8 mouse cellular contexts compared by ENCODE assay signal in the genomic region with DNA sequence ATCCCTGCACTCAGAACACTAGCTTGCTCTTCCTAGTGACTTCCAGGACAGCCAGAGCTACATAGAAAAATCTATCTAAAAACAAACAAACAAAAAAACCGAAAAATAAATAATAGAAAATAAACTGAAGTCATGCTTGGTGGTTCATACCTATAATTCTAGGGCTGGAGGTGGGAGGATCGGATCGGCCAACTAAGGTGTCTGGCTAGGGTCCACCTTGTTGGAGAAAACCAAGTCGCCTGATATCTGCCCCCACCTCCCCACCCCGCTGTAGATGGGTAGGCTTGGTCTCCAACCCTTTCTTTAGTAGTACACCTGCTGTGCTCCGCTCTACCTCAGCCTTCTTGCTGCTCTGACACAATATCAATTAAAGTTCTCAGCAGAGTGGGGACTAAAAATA. TPM values are rescaled to one million over a fixed set of nuclear protein-coding genes. Genes with fewer than 3 reads are reported as not detected.
DNase-seq lines count a peak whose midpoint lies in the region; ATAC-seq and TF ChIP-seq lines count a peak whose summit lies in the region.

No protein-coding gene starts in this region.

- ATAC-seq in hindbrain, embryonic 16.5 days = no peak
- ATAC-seq in midbrain, embryonic 14.5 days (ENCODE audit: low FRiP score, low TSS enrichment) = no peak

- peaks cover 7% of the 10 kb centered on the region for H3K4me1 ChIP-seq in kidney, adult 2 months (ENCODE audit: control insufficient read depth, insufficient read depth, low read length)
- H3K4me1 ChIP-seq in cortical plate, adult 2 months (ENCODE audit: control insufficient read depth, insufficient read depth, low read length) = peaks cover 2% of the 10 kb centered on the region; the same call in 1 of the 2 replicates
- H3K4me1 ChIP-seq in hindbrain, embryonic 16.5 days (ENCODE audit: control insufficient read depth, insufficient read depth, low read depth, low read length) = peaks cover 14% of the 10 kb centered on the region
- H3K4me1 ChIP-seq in midbrain, embryonic 14.5 days (ENCODE audit: control insufficient read depth, insufficient read depth, low read length) = peaks cover 16% of the 10 kb centered on the region

- H3K9me3 ChIP-seq in hindbrain, embryonic 16.5 days (ENCODE audit: control insufficient read depth, low read length) = no peaks in the 10 kb centered on the region
- H3K9me3 ChIP-seq in midbrain, embryonic 14.5 days (ENCODE audit: control insufficient read depth, low read length) = no peaks in the 10 kb centered on the region

- peak overlapping the region; percentile 58 for H3K4me2 ChIP-seq in hindbrain, embryonic 16.5 days (ENCODE audit: low read length)
- H3K4me2 ChIP-seq in midbrain, embryonic 14.5 days (ENCODE audit: low read length) = peak overlapping the region; percentile 73

- peak overlapping the region; percentile 98 for H3K9ac ChIP-seq in hindbrain, embryonic 16.5 days (ENCODE audit: low read depth, low read length)
- H3K9ac ChIP-seq in midbrain, embryonic 14.5 days (replicated peaks; ENCODE audit: low read length) = peak overlapping the region; percentile 96

- DNase-seq in kidney, adult 2 months = no peak
- DNase-seq in kidney, adult 8-10 months = no peak
- no peak for DNase-seq in midbrain, embryonic 14.5 days
- no peak for DNase-seq in ovary, adult 18-20 months (ENCODE audit: low spot score)
- DNase-seq in urinary bladder, postnatal 25 days (ENCODE audit: low spot score) = no peak
- no peak for DNase-seq in frontal cortex, postnatal 10 days (ENCODE audit: low spot score in 2 of 2)

- no peak for TF ChIP-seq POLR2A in kidney, adult 2 months (IDR thresholded peaks at IDR 0.05; ENCODE audit: low read depth, low read length)
- TF ChIP-seq POLR2A in cortical plate, adult 2 months (IDR thresholded peaks at IDR 0.05; ENCODE audit: extremely low read depth, insufficient read depth, low read length) = no peak

- no peaks in the 10 kb centered on the region for H3K27me3 ChIP-seq in kidney, adult 2 months (replicated peaks; ENCODE audit: control insufficient read depth, insufficient read depth, low read length)
- no peaks in the 10 kb centered on the region for H3K27me3 ChIP-seq in hindbrain, embryonic 16.5 days (replicated peaks; ENCODE audit: control insufficient read depth, insufficient read depth, low read length)
- H3K27me3 ChIP-seq in midbrain, embryonic 14.5 days (ENCODE audit: control insufficient read depth, insufficient read depth, low read length) = no peaks in the 10 kb centered on the region

- H3K27ac ChIP-seq in kidney, adult 2 months (ENCODE audit: insufficient read depth, low read depth, low read length) = peak overlapping the region; percentile 95; the same call in 1 of the 2 replicates
- no peak overlapping the region for H3K27ac ChIP-seq in cortical plate, adult 2 months (ENCODE audit: insufficient read depth, low read length)
- no peak overlapping the region for H3K27ac ChIP-seq in hindbrain, embryonic 16.5 days (ENCODE audit: low read depth, low read length)
- no peak overlapping the region for H3K27ac ChIP-seq in midbrain, embryonic 14.5 days (replicated peaks; ENCODE audit: low read depth, low read length)

- peak overlapping the region; percentile 100 for H3K4me3 ChIP-seq in kidney, adult 2 months (ENCODE audit: insufficient read depth, low read depth, low read length)
- peak overlapping the region; percentile 61 for H3K4me3 ChIP-seq in cortical plate, adult 2 months (ENCODE audit: insufficient read depth, low read length)
- peak overlapping the region; percentile 93 for H3K4me3 ChIP-seq in hindbrain, embryonic 16.5 days (ENCODE audit: low read length)
- H3K4me3 ChIP-seq in midbrain, embryonic 14.5 days (replicated peaks; ENCODE audit: low read depth, low read length) = peak overlapping the region; percentile 84

- TF ChIP-seq CTCF in kidney, adult 2 months (conservative IDR thresholded peaks at IDR 0.05; ENCODE audit: insufficient read depth, insufficient read length, low read depth, low read length) = no peak
- no peak for TF ChIP-seq CTCF in cortical plate, adult 2 months (IDR thresholded peaks at IDR 0.05; ENCODE audit: extremely low read depth, insufficient read depth, low read length)

- peaks cover 2% of the 10 kb centered on the region; the same call in 1 of the 2 replicates for H3K36me3 ChIP-seq in kidney, adult 2 months (ENCODE audit: control insufficient read depth, insufficient read depth, low read length)
- peaks cover 11% of the 10 kb centered on the region for H3K36me3 ChIP-seq in hindbrain, embryonic 16.5 days (ENCODE audit: control insufficient read depth, insufficient read depth, low read length)
- H3K36me3 ChIP-seq in midbrain, embryonic 14.5 days (ENCODE audit: control insufficient read depth, insufficient read depth, low read length) = peaks cover 39% of the 10 kb centered on the region

- WGBS in kidney, adult 2 months = 29% methylated on average over 6 of the region's 6 CpGs
- WGBS in hindbrain, embryonic 16.5 days = 39% methylated on average over 6 of the region's 6 CpGs
- WGBS in midbrain, embryonic 14.5 days = 45% methylated on average over 6 of the region's 6 CpGs

RNA-seq across cellular contexts. Expression of a gene that starts 1.3 kb away (rescaled TPM):
- 12.7 and 15.0 TPM in 2 replicates for polyA plus RNA-seq in kidney, adult 2 months (2012; rRNA removed)
- polyA plus RNA-seq in cortical plate, adult 2 months (2012; rRNA removed) = 24.9 and 25.2 TPM in 2 replicates
- 20.9 and 22.1 TPM in 2 replicates for polyA plus RNA-seq in hindbrain, embryonic 16.5 days (2015; fragmentation: Nextera tagmentation; extraction: Ambion mirVana)
- 23.0 and 35.3 TPM in 2 replicates for polyA plus RNA-seq in midbrain, embryonic 14.5 days (2014; fragmentation: Nextera tagmentation; extraction: Ambion mirVana)

RNA-seq across cellular contexts. Expression of a gene that starts 18.1 kb away (rescaled TPM):
- 7.8 and 9.4 TPM in 2 replicates for polyA plus RNA-seq in kidney, adult 2 months (2012; rRNA removed)
- 11.1 and 11.3 TPM in 2 replicates for polyA plus RNA-seq in cortical plate, adult 2 months (2012; rRNA removed)
- polyA plus RNA-seq in hindbrain, embryonic 16.5 days (2015; fragmentation: Nextera tagmentation; extraction: Ambion mirVana) = 27.5 and 27.9 TPM in 2 replicates
- 24.2 and 26.9 TPM in 2 replicates for polyA plus RNA-seq in midbrain, embryonic 14.5 days (2014; fragmentation: Nextera tagmentation; extraction: Ambion mirVana)

RNA-seq across cellular contexts. Expression of a gene that starts 18.1 kb away (rescaled TPM):
- polyA plus RNA-seq in kidney, adult 2 months (2012; rRNA removed) = 0.26 and 0.38 TPM in 2 replicates
- 0.19 and 0.21 TPM in 2 replicates for polyA plus RNA-seq in cortical plate, adult 2 months (2012; rRNA removed)
- polyA plus RNA-seq in hindbrain, embryonic 16.5 days (2015; fragmentation: Nextera tagmentation; extraction: Ambion mirVana) = 0.20 and 0.49 TPM in 2 replicates
- polyA plus RNA-seq in midbrain, embryonic 14.5 days (2014; fragmentation: Nextera tagmentation; extraction: Ambion mirVana) = 0.46 and 0.55 TPM in 2 replicates
